Mouse (Mus musculus) layer of hippocampus, postnatal 25 days (tissue): ENCODE data around the gene Mlana. TPM values are rescaled to one million over a fixed set of nuclear protein-coding genes. Genes with fewer than 3 reads are reported as not detected.

Source experiments
- DNase-seq, 2 experiments: peaks; one replicate each; pipeline ENCODE4 v3.0.0; 2022; ENCODE audit warnings: mixed read lengths in 2 of 2, low spot score in 1 of 2; ENCODE audit errors: extremely low spot score in 1 of 2
- total RNA-seq, 2 experiments: library from RNA; stranded (reverse); gene quantifications; 2 replicates each; pipeline ENCODE4 v1.2.3; 2021

Gene Mlana
- total RNA-seq = under 1 TPM in 1 of 2 experiments, not detected in 1; 0.62 TPM

DNA sequence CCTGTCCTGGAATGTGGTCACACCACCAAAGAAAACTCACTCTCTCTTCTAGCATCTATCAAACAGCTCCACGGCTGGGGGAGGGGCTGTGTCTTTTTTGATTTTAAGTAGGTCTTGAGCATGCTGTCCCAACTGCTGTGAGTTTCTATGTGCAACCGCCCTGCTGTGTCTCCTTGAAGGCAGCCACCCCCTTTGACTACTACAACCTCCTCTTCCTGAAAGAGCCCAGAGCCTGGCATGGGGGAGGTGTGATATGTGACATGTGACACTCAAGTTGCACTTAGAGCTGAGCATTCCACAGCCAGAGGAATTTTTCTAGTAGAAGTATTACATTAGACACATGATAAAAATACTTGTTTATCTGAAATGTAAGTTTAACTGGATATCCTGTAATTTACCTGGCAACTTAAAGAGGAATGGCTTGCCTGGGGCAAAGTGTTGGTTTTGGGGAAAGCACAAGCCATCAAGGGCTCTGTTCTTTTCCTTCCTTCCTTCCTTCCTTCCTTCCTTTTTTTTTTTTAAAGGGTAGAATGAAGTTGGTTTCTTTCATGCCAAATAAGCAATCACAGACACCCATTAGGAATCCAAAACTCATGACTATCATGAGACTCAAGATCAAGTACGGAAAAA is at the start of gene Mlana:
Mlana (plus strand) TSS at position 580 of the 630 bp plus-strand sequence.
- no peak for DNase-seq

DNA sequence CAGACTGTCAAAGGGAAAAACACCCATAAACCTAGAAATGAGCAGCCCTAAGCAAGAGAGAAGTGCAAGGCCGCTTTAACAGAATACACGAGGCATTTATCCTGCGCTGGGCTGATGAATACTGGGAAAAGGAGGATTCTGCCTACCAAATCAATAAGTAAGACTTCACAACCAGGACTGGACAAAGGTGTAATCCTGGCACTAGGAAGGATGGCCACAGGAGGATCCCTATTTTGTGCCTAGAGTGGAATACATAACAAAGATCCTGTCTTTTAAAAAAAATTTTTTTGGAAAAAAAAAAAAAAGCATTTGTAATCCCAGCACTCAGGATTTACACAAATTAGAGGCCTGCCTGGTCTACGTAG is 49.1 kb upstream of the Mlana start:
- DNase-seq = no peak

DNA sequence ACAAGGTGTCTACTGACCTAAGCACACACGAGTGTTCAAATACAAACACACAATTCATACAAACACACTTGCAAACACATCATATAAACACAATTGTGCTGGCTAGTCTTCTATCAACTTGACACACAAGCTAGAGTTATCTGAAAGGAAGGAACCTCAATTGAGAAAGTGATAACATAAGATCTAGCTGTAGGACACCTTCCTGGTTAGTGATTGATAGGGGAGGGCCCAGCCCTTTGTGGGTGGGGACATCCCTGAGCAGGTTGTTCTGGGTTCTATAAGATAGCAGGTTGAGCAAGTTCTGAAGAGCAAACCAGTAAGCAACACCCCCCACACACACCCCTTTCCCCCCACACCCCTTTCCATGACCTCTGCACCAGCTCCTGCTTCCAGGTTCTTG is 47.9 kb upstream of the Mlana start:
- DNase-seq = no peak

DNA sequence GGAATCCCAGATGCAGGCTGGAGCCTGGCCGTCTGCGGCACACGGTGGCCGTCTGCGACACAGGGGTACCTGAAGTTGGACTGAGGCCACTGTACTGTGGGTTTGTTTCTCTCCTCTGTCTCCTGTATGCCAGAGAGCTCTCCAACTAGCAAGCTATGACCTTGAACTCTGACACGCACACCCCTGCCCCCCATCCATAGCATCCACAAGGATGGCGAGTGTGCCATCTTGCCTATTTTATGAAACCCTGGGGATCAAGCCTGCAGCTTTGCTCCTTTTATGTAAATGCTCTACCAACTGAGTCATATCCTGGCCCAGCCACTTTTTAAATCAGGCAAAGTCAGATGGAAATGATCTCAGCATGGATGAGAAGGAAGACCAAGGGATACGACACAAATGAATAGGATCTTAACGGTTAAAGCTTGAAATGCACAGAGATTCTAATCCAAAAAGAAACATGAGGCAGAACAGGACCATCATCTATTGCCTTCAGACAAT is 43.8 kb upstream of the Mlana start:
- DNase-seq = no peak

DNA sequence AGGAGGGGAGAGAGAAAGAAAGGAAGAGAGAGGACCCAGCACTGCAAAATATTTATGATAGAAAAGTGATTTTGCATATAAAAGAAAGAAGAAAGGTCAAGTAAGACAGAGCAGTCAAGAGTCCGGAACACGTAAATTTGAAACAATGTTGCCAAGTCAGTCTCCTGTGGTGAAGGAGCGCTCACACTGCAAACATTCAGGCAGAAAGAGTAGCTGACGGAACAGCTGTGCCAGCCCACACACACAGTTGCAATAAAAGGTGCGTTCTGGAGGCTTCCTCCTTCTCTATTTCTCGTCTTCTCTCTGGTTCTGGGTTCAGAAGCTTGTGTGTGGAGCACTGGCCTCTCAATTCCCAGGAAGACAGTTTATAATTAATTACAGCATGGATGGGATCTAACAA is 42.5 kb upstream of the Mlana start:
- DNase-seq = no peak

DNA sequence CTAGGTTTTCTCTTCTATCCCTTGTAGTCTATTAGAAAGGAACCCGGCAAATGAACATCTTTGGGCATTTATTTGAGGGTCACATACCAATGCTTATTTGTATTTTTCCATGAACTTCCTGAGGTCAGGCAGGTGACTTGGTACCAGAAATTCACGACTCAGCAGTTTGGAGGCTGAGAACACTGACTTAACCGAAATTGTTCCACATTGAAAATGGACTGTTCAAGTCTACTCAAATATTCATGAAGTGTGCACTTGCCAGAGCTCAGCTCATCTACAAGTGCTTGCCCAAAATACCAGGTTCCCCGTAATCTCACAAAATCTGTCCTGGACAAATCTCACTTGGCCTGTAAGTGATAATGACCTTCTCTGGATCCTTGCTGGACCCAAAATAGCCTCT is 41.6 kb upstream of the Mlana start:
- DNase-seq = no peak

DNA sequence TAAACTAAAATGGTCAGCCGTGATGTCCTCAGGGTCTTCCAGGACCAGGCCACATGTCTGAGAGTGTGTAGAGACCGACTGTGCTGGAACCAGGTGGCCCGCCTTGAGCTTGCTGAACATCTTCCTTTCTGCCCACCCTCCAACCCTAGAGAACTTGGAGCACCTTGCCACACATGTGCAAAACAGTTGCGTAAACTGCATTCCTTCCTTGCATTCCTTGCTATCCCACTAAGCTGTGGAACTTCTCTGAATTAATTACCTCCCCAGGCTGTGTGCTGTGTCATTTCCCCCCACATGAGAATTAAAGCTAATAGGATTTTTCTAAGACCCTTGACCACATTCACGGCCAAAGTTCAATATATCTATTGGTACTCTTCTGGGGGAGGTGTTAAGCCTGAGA is 41.0 kb upstream of the Mlana start:
- DNase-seq = no peak

DNA sequence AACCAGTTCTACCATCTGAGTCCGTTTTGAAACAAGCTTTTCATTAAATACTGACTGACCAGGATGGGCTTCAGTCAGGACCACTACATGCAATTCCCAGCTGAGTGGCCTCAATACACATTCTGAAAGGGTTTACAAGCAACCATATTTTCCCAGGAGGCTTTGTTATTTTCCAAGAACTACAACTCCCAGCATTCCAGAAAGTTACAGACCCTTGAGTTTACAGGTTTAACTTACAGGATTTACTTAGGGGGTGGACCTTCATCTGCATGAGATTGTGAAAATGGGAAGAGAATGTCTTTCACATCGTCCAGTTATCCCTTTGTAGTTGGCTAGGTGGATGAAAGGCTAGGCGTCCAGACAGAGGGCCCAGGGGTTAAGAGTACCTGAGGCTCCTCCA is 40.6 kb upstream of the Mlana start:
- no peak for DNase-seq

DNA sequence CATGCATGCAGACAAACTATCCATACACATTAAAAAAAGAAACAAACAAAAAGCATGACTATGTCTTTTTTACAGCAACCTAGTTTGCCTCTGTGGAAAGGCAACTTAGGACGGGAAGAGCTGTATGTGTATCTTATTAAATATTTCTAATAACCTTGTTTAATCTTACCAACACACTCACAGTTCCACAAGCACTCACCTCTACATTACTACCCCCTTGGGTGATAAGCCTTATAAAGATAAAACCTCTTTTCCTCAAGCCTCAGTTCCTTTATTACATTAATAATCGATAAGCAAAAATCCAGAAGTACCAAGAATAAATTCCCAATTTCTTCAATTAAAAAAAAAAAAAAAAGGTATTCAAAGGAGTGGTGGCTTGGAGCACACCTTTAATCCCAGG is 40.1 kb upstream of the Mlana start:
- DNase-seq = no peak

DNA sequence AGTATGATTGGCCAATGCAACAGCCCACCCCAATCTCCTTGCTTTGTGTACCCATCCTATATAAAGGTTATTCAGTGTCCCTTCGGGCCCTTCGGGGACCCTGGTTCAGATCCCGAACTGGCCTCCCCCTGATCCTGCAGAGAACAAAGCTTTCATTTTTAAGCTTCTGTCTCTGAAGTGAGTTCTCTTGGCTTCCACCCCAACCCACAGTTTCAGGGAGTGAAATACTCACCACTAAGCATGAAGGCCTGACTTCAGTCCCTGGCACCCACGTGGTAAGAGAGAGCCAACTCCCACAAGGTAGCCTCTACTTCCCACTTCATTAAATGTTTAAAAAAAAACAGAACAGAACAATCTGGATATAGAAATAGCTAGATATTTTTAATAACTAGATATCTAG is 38.8 kb upstream of the Mlana start:
- no peak for DNase-seq

DNA sequence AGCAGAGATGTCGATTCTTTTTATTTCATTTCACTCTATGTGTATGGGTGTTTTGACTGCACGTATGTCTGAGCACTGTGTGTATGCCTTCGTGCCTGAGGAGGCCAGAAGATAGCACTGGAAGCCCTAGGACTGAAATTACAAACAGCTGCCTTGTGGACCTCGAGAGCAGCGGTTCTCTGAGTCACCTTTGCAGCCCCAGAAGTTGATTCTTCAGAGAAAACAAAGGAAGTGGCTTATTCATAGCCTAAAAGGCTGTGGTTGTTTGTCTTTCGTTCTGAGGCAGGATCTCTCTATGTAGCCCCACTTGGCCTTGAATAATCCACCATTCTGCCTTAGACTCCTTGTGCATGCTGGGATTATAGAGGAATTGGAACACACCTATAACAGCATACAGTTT is 37.9 kb upstream of the Mlana start:
- no peak for DNase-seq

DNA sequence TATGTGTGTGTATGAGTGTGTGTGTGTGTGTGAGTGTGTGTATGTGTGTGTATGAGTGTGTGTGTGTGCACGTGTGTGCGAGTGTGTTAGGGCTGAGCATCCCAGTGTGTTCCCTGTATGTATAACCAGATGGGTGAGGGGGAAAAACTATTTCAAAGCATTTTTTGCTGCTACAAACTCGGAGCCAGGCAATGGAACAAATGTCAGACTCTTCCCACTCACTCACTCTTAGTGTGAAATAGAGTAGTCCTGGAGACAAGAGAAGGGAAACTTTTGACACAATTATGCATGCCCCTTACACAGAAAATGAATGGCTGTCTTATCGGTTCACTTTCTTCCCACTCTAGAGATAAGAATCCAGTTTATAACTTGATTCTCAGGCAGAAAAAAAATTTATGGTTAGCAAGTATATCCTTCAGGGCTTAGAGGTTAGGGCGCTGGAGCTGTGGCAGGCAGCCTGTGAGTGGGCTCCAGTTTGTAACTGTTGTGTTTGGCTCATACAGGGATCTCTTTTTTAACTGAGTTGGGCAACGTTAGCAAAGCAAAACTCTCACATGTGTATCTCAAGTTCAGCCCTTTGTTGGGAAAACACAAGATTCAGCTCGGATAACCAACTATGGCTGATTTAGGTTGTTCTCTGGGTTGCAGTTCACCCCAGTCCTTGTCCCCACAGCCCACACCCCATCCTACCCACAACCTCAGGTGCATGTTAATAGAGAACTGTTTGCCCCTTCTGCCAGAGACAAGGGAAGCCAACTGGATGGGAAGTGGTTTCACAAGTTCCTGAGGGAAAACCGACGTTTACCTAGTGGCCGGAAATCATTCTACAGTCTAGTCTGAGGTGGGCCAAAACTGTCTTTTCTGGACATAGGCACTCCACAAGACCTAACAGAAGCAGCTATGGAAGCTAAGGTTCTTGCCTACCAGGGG is 36.5 kb upstream of the Mlana start:
- peak in 1 of 2 experiments; percentile 19 for DNase-seq

DNA sequence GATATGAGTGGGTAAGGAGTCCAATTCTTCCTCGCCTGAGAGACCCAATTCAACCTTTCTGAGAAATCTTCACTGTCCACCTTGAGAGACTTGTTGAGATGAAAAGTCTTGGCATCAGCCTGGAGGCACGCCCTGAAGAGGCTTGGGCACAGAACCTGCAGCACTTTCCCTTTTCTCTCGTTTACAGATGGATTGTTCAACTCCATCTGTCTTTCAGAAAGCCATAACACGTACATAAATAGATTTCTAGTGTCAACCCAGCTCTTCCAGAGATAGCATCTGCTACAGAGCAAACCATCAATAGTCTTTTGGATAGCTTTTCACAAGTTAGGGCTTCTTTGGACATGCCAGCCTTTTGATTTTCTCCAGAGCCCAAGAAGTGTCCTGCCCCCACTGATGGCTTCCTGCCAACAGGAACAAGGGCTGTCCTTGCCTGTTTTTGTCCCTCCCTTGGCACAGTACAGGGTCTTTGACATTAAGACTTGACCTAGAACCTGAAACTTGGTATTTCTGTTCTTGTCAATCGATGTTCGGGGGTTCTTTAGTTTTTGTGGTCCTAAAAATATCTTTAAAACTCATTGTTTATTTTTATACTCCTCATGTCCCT is 35.5 kb upstream of the Mlana start:
- DNase-seq = no peak

DNA sequence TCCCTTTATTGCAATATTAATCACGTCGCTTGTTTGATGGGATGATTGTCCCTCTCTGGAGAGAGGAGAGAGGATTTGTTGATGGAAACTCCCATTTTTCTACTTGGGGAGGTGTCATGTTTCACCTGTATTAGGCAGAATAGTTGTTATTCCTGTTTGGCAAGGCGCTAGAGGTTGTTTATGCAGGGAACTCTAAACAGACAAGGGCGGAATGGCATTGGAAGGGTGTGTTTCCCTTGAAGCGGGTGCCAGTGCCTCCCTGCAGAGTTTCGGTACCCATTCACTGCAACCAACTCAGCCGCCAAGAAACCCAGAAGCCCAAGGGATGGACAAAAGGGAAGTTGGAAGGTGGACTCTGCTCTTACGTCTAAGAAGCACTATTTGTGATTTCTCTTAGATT is 33.8 kb upstream of the Mlana start:
- no peak for DNase-seq

DNA sequence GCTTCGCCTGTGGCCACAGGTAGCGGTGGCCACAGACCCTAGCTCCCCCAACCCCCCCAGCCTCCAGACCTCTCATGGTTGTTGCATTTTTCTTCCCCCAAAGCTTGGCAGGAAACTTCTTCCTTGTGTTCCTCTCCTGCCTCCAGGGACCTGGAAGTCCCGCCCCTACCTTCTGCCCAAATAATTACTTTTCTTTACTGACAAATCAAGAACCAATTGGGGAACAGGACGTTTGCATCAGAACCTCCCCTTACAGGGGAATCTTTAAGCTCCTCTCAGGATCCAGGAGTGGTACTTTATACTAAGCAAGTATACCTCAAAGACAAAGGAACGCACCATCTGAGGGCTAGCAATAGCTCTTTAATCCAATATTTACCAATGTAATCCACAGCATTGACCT is 32.7 kb upstream of the Mlana start:
- DNase-seq = no peak

DNA sequence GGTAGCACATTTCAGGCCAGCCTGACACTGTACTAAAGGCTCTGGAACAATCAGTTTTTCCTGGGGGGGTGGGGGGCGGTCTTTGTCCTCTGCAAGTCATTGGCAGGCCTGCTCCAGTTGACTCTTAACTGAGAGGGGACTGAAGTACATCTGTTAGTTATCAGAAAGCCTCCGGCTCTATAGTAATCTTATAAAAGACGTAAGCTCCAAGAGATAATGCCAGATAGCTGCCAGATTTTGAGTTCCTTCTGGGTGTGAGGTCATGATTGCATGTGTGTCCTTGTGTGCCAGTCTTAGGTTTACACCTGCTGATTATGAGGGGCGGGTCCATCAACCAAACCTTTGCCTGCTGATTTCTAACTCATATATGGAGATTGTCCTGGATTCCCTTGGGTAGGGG is 31.5 kb upstream of the Mlana start:
- no peak for DNase-seq

DNA sequence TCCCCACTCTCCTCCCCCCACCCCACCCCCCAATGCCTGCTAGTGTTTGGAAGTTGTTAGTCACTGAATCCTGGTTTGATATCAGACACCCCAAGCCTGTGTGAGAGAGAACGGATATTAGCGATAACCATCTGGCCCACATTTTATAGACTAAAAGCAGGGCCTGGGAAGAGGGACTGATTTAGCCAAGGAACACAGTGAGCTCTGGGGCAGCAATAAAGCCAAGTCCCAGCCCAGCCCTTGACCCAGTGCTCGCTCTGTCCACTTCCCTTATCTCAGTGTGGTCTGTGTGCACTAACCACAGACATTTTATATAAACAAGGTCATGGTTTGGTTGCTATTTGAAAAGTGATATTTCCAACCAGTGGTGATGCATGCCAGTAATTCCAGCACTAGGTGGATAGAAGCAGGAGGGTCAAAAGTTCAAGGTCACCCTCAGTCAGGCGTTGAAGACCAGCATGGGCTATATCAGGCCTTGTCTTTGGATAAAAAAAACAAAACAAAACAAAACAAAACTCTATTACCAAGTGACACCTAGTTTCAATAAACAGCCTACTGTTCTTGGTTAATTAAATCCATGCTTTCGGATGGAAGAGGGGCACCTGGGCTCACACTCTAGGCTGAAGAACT is 30.5 kb upstream of the Mlana start:
- DNase-seq = no peak

DNA sequence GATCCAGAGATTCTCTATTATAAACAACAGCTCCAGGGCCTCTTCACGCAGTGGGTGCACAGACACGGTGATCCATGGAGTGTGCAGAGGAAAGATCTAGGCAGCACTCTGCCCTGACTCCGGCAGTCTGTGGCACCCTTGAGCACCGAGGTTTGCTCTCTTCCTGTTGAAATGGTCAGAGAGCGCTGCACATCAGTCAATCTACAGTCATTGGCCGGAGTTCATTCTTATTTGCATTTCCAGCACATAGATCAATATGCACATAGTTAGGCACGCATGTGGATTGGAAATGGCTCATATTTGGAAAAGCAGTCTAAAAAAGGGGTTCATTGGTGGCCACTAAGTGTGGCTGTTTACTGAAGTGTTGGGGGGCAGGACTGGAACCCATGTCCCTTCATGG is 29.5 kb upstream of the Mlana start:
- no peak for DNase-seq

DNA sequence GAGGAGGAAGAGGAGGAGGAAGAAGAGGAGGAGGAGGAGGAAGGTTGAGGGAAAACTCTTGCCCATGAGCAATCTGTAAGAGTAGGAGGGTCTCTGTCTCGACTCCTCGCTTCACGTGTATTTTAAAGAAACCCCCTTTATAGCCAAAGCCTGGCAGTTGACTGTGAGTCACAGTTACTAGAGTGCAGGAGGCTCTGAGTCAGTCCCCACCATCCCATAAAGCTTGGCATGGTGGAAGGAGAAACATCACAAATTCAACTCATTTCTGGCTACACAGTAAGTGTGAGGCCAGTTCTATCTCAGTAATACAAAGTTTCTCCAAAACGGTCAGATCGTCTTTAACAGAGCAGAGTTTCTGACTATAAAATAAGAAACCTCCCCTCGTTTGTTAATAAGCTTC is 27.4 kb upstream of the Mlana start:
- DNase-seq = no peak

DNA sequence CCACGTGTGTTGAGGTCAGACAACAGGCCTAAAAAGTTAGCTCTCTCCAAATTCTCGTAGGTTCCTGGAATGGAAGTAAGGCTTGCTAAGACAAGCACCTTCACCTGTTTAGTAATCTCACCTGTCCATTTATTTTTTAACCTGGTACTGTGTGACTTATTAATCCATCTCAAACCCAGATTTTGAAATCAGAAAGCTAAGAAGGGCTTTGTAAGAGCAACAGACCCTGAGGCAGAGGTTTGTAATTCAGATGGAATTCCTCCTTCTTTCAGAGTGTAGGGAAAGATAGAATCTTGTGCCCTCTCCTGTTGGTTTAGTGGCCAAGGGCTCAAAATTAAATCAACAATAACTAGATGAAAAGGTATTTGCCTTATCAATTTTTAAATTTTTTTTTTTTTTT is 26.5 kb upstream of the Mlana start:
- DNase-seq = no peak

DNA sequence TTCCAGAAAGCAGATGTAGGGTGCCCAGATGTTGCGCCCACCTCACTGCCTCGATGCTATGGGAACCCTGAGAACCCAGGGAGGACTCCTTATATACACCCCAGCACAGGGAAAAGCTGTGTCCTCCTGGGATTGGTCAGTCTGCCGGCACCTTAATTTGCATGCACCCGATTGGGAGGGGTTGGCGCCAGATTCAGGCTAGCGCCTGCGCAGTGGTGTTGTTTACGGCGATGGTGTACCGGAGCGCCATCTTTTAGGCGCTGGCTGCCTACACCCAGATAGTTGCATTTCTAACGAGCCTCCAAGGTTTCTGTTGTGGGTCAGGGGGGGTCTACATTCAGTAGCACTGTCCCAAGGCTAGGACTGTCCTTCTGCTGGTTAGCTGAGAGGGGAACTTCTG is 25.0 kb upstream of the Mlana start:
- DNase-seq = no peak
